Mouse (Mus musculus): ENCODE measurements at regions not wholly inside any gene's neighbourhood (a gene's known extent, or its start where the extent isn't known, plus 50 kb on each side); places are given as distances from the start of the nearest gene placed in this dataset.

- Histone ChIP-seq H3K27ac (ENCODE audit: insufficient read depth, low read depth, low read length, poor library complexity, severe bottlenecking) (no peak overlapping the region), H3K36me3 (ENCODE audit: control insufficient read depth, insufficient read depth, low read length, poor library complexity, severe bottlenecking) (no peaks in the 10 kb centered on the region), H3K9me3 (ENCODE audit: control insufficient read depth, insufficient read depth, low read depth, low read length) (no peaks in the 10 kb centered on the region), H3K9ac (ENCODE audit: insufficient read depth, low read depth, low read length, poor library complexity, severe bottlenecking) (no peak overlapping the region), H3K4me1 (ENCODE audit: control insufficient read depth in 2 of 2, insufficient read depth in 2 of 2, low read length in 2 of 2, poor library complexity in 1 of 2) (peaks cover 8 to 11% of the 10 kb centered on the region in 2 experiments; a peak in 3 of 4 replicates), H3K4me3 (ENCODE audit: insufficient read depth in 1 of 2, low read depth in 1 of 2, low read length in 2 of 2, poor library complexity in 1 of 2, severe bottlenecking in 1 of 2) (no peak overlapping the region)
- in situ Hi-C loops (cut with MboI; ENCODE audit: low sequenced_read_pairs in 2 of 2, unreplicated experiment in 2 of 2), result no loop called here
- no peak for TF ChIP-seq ZNF384 (IDR thresholded peaks at IDR 0.05; ENCODE audit: low read depth, low read length)
- no peak for DNase-seq (ENCODE audit: low read depth, low spot score)
These were observed 156.1 kb upstream of the Med13l start for GRCm38 (mm10) chr5:118404398-118404797.

DNA sequence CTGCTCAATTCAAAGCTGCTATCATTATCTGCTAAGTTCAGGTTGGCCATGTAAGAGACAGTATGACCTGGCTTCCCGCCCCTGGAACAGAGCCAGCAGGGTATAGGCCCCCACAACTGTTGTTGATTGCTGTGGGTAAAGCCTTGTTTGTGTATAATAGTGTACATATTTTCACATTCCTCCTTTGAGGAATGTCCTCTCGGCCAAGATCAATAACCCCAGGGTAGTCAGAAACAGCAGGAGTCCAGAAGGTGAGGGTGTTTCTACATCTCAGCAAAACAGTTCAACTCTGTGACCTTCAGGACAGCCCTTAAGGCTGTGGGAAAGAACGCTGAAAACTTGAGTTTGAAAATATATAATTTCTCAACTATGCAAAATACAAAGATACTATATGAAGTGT lies 155.1 kb upstream of the Med13l start:
- DNase-seq (ENCODE audit: low read depth, low spot score), result no peak
- TF ChIP-seq MAFK (IDR thresholded peaks at IDR 0.05; ENCODE audit: insufficient read depth, low read depth, low read length) (no peak), HCFC1 (IDR thresholded peaks at IDR 0.05; ENCODE audit: borderline replicate concordance, insufficient read depth, low read length) (no peak), ZC3H11A (IDR thresholded peaks at IDR 0.05; ENCODE audit: borderline replicate concordance, low read depth, low read length) (no peak), CHD2 (IDR thresholded peaks at IDR 0.05; ENCODE audit: low read depth, low read length) (no peak), ZNF384 (IDR thresholded peaks at IDR 0.05; ENCODE audit: low read depth, low read length) (no peak)
- in situ Hi-C loops (cut with MboI; ENCODE audit: low sequenced_read_pairs in 2 of 2, unreplicated experiment in 2 of 2), result no loop called here

GRCm38 (mm10) chr5:118407451-118407850 lies 153.0 kb upstream of the Med13l start:
- Histone ChIP-seq H3K4me3 (ENCODE audit: insufficient read depth in 1 of 2, low read depth in 1 of 2, low read length in 2 of 2, poor library complexity in 1 of 2, severe bottlenecking in 1 of 2) (no peak overlapping the region), H3K36me3 (ENCODE audit: control insufficient read depth, insufficient read depth, low read length, poor library complexity, severe bottlenecking) (no peaks in the 10 kb centered on the region), H3K4me1 (ENCODE audit: control insufficient read depth in 2 of 2, insufficient read depth in 2 of 2, low read length in 2 of 2, poor library complexity in 1 of 2) (peaks cover 7 to 10% of the 10 kb centered on the region in 2 experiments), H3K9ac (ENCODE audit: insufficient read depth, low read depth, low read length, poor library complexity, severe bottlenecking) (no peak overlapping the region), H3K27ac (ENCODE audit: insufficient read depth, low read depth, low read length, poor library complexity, severe bottlenecking) (no peak overlapping the region), H3K9me3 (ENCODE audit: control insufficient read depth, insufficient read depth, low read depth, low read length) (no peaks in the 10 kb centered on the region)
- no peak for TF ChIP-seq MAFK (IDR thresholded peaks at IDR 0.05; ENCODE audit: insufficient read depth, low read depth, low read length)
- no peak for TF ChIP-seq CHD2 (IDR thresholded peaks at IDR 0.05; ENCODE audit: low read depth, low read length)
- no peak for TF ChIP-seq HCFC1 (IDR thresholded peaks at IDR 0.05; ENCODE audit: borderline replicate concordance, insufficient read depth, low read length)
- no peak for TF ChIP-seq ZNF384 (IDR thresholded peaks at IDR 0.05; ENCODE audit: low read depth, low read length)
- TF ChIP-seq ZC3H11A (IDR thresholded peaks at IDR 0.05; ENCODE audit: borderline replicate concordance, low read depth, low read length), result no peak
- no peak for DNase-seq (ENCODE audit: low read depth, low spot score)
- in situ Hi-C loops (cut with MboI; ENCODE audit: low sequenced_read_pairs in 2 of 2, unreplicated experiment in 2 of 2), result no loop called here

More for the DNA sequence above, 155.1 kb upstream of the Med13l start:
- no peak overlapping the region for H3K4me3 ChIP-seq (ENCODE audit: insufficient read depth in 1 of 2, low read depth in 1 of 2, low read length in 2 of 2, poor library complexity in 1 of 2, severe bottlenecking in 1 of 2)
- no peak overlapping the region for H3K9ac ChIP-seq (ENCODE audit: insufficient read depth, low read depth, low read length, poor library complexity, severe bottlenecking)
- H3K27ac ChIP-seq (ENCODE audit: insufficient read depth, low read depth, low read length, poor library complexity, severe bottlenecking), result no peak overlapping the region
- H3K4me1 ChIP-seq (ENCODE audit: control insufficient read depth in 2 of 2, insufficient read depth in 2 of 2, low read length in 2 of 2, poor library complexity in 1 of 2), result peaks cover 10 to 11% of the 10 kb centered on the region in 2 experiments
- no peaks in the 10 kb centered on the region for H3K9me3 ChIP-seq (ENCODE audit: control insufficient read depth, insufficient read depth, low read depth, low read length)
- no peaks in the 10 kb centered on the region for H3K36me3 ChIP-seq (ENCODE audit: control insufficient read depth, insufficient read depth, low read length, poor library complexity, severe bottlenecking)

DNA sequence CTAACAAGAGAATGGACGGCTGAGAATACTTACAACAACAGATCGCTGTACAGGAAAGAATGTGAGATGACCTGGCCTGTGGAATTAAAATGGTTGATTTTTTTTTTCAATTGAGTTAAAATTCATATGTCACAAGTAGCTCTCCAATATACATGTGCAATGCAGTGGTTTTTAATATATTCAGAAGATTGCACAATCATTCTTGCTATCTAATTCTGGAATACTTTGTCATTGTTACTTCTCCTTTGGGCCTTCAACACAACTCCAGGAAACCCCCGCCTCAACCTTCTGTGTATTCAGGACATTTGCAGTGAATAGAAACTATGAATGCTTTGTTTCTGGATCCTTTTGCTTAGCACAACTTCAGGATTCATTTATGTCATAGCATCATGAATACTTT lies 152.5 kb upstream of the Med13l start:
- no peak for DNase-seq (ENCODE audit: low read depth, low spot score)
- no peak overlapping the region for H3K27ac ChIP-seq (ENCODE audit: insufficient read depth, low read depth, low read length, poor library complexity, severe bottlenecking)
- no peaks in the 10 kb centered on the region for H3K36me3 ChIP-seq (ENCODE audit: control insufficient read depth, insufficient read depth, low read length, poor library complexity, severe bottlenecking)
- no peak for TF ChIP-seq HCFC1 (IDR thresholded peaks at IDR 0.05; ENCODE audit: borderline replicate concordance, insufficient read depth, low read length)
- TF ChIP-seq MAFK (IDR thresholded peaks at IDR 0.05; ENCODE audit: insufficient read depth, low read depth, low read length), result no peak
- no peak for TF ChIP-seq ZC3H11A (IDR thresholded peaks at IDR 0.05; ENCODE audit: borderline replicate concordance, low read depth, low read length)
- TF ChIP-seq CHD2 (IDR thresholded peaks at IDR 0.05; ENCODE audit: low read depth, low read length), result no peak
- no peak for TF ChIP-seq ZNF384 (IDR thresholded peaks at IDR 0.05; ENCODE audit: low read depth, low read length)
- peaks cover 7 to 10% of the 10 kb centered on the region in 2 experiments for H3K4me1 ChIP-seq (ENCODE audit: control insufficient read depth in 2 of 2, insufficient read depth in 2 of 2, low read length in 2 of 2, poor library complexity in 1 of 2)
- in situ Hi-C loops (cut with MboI; ENCODE audit: low sequenced_read_pairs in 2 of 2, unreplicated experiment in 2 of 2), result no loop called here
- H3K9me3 ChIP-seq (ENCODE audit: control insufficient read depth, insufficient read depth, low read depth, low read length), result no peaks in the 10 kb centered on the region
- H3K9ac ChIP-seq (ENCODE audit: insufficient read depth, low read depth, low read length, poor library complexity, severe bottlenecking), result no peak overlapping the region
- H3K4me3 ChIP-seq (ENCODE audit: insufficient read depth in 1 of 2, low read depth in 1 of 2, low read length in 2 of 2, poor library complexity in 1 of 2, severe bottlenecking in 1 of 2), result no peak overlapping the region

DNA sequence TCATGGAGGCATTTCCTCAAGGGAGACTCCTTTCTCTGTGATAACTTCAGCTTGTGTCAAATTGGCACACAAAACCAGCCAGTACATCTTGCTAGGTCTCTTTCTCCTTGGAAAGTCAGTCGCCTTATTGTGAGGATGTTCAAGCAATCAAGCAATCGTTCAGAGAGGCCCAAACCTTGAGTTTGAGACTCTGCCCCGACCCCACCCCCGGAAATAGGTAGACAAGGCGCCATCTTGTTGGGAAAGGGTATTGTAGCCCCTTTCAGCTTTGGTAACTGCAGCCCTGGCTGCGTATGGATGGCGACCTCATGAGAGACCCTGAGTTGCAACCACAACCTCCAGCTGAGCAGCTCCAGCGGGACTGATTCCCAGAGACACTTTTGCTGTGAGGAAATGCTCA lies 151.7 kb upstream of the Med13l start:
- no peak for DNase-seq (ENCODE audit: low read depth, low spot score)
- H3K4me3 ChIP-seq (ENCODE audit: insufficient read depth in 1 of 2, low read depth in 1 of 2, low read length in 2 of 2, poor library complexity in 1 of 2, severe bottlenecking in 1 of 2), result peak overlapping the region; percentile 73 to 90
- peak overlapping the region; percentile 82 for H3K27ac ChIP-seq (ENCODE audit: insufficient read depth, low read depth, low read length, poor library complexity, severe bottlenecking)
- no peaks in the 10 kb centered on the region for H3K9me3 ChIP-seq (ENCODE audit: control insufficient read depth, insufficient read depth, low read depth, low read length)
- TF ChIP-seq ZNF384 (IDR thresholded peaks at IDR 0.05; ENCODE audit: low read depth, low read length) (no peak), HCFC1 (IDR thresholded peaks at IDR 0.05; ENCODE audit: borderline replicate concordance, insufficient read depth, low read length) (no peak), CHD2 (IDR thresholded peaks at IDR 0.05; ENCODE audit: low read depth, low read length) (no peak), ZC3H11A (IDR thresholded peaks at IDR 0.05; ENCODE audit: borderline replicate concordance, low read depth, low read length) (no peak), MAFK (IDR thresholded peaks at IDR 0.05; ENCODE audit: insufficient read depth, low read depth, low read length) (no peak)
- in situ Hi-C loops (cut with MboI; ENCODE audit: low sequenced_read_pairs in 2 of 2, unreplicated experiment in 2 of 2), result no loop called here
- H3K9ac ChIP-seq (ENCODE audit: insufficient read depth, low read depth, low read length, poor library complexity, severe bottlenecking), result peak overlapping the region; percentile 85
- H3K4me1 ChIP-seq (ENCODE audit: control insufficient read depth in 2 of 2, insufficient read depth in 2 of 2, low read length in 2 of 2, poor library complexity in 1 of 2), result peaks cover 10 to 11% of the 10 kb centered on the region in 2 experiments
- no peaks in the 10 kb centered on the region for H3K36me3 ChIP-seq (ENCODE audit: control insufficient read depth, insufficient read depth, low read length, poor library complexity, severe bottlenecking)
